Mouse (Mus musculus) embryonic fibroblast, embryonic 13.5 days (primary cell): ENCODE results near the gene Cradd.

Experiments used
- CTCF ChIP-seq: IDR thresholded peaks from 2 replicates; pipeline ENCODE4 v1.5.1; 2011; ENCODE audit warnings: mild to moderate bottlenecking, control low read depth, low read length, moderate library complexity, borderline replicate concordance; ENCODE audit not compliant: insufficient read depth
- POLR2A ChIP-seq: IDR thresholded peaks from 2 replicates; pipeline ENCODE4 v1.6.1; 2011; ENCODE audit warnings: low read depth, mild to moderate bottlenecking, control low read depth, low read length, moderate library complexity

DNA sequence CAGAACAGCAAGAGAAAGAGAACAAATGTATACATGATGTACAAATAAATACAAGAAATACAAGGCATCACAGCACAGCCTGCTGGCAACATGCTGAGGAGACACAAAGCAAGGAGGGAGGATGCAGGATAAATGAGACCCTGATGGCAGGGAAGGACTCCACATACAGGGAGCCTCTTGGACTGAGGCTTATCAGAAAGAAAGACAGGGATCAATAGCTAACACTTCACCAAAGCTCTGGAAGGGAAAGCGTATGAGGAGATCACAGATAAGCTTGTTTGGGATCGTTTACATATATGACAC, 78.3 kb downstream of the Cradd start:
- TF ChIP-seq CTCF (no peak), POLR2A (no peak)
